Mouse (Mus musculus) ES-Bruce4 (cell line): ENCODE measurements around the gene Mmd. TPM values are rescaled to one million over a fixed set of nuclear protein-coding genes. Genes with fewer than 3 reads are reported as not detected.

Experiments
- H3K27ac ChIP-seq: 2 replicates; pipeline ENCODE4 v1.5.1; 2012; ENCODE audit warnings: low read length, inconsistent platforms; ENCODE audit not compliant: insufficient read depth
- H3K27me3 ChIP-seq: 2 replicates; pipeline ENCODE4 v1.6.1; 2012; ENCODE audit warnings: mild to moderate bottlenecking, low read length, inconsistent platforms; ENCODE audit not compliant: control insufficient read depth, poor library complexity, insufficient read depth, severe bottlenecking
- H3K36me3 ChIP-seq: 2 replicates; pipeline ENCODE4 v1.6.1; 2012; ENCODE audit warnings: inconsistent platforms, mild to moderate bottlenecking, low read length, moderate library complexity; ENCODE audit not compliant: control insufficient read depth, poor library complexity, insufficient read depth, severe bottlenecking
- H3K4me1 ChIP-seq: one replicate; pipeline ENCODE4 v1.8.1; 2011; ENCODE audit warnings: low read length; ENCODE audit not compliant: control insufficient read depth, insufficient read depth
- H3K4me3 ChIP-seq: 2 replicates; pipeline ENCODE4 v1.5.1; 2011; ENCODE audit warnings: low read depth, mild to moderate bottlenecking, low read length
- H3K9ac ChIP-seq: 2 replicates; pipeline ENCODE4 v1.6.1; 2012; ENCODE audit warnings: low read depth, mild to moderate bottlenecking, inconsistent platforms; ENCODE audit not compliant: poor library complexity, severe bottlenecking
- H3K9me3 ChIP-seq: replicated peaks from 2 replicates; pipeline ENCODE4 v1.6.1; 2012; ENCODE audit warnings: mild to moderate bottlenecking, low read length, inconsistent platforms; ENCODE audit not compliant: control insufficient read depth, poor library complexity, insufficient read depth, severe bottlenecking
- CTCF ChIP-seq: IDR thresholded peaks from one replicate; pipeline ENCODE4 v1.8.1; 2011; ENCODE audit warnings: low read depth, low read length
- EP300 ChIP-seq: IDR thresholded peaks from 2 replicates; pipeline ENCODE4 v1.6.1; 2011; ENCODE audit warnings: low read depth, low read length; ENCODE audit not compliant: insufficient read depth
- POLR2A ChIP-seq: IDR thresholded peaks from one replicate; pipeline ENCODE4 v1.8.1; 2011; ENCODE audit warnings: low read length; ENCODE audit not compliant: insufficient read depth
- polyA plus RNA-seq: library from polyadenylated mRNA; stranded (reverse); fragments of >200 nt; gene quantifications from 2 replicates; pipeline ENCODE4 v1.2.4, GENCODE M21; 2011; ENCODE audit warnings: low read depth; ENCODE audit not compliant: missing spikeins, insufficient read depth, insufficient read length

The Mmd gene
- polyA plus RNA-seq: 18.7 and 19.6 TPM in 2 replicates

GRCm38 (mm10) chr11:90249025-90249650 lies at the start of gene Mmd:
Gene Mmd (plus strand): TSS chr11:90249456.
- H3K27me3 ChIP-seq: 0 out of 2 replicates have a peak, but pooled peaks cover 2% of the 10 kb centered on the region
- H3K9me3 ChIP-seq: no peaks in the 10 kb centered on the region
- peak within 1 kb of the TSS; percentile 83 for H3K4me3 ChIP-seq
- no peak within 1 kb of the TSS for H3K27ac ChIP-seq
- no peaks in the 10 kb centered on the region for H3K36me3 ChIP-seq
- H3K9ac ChIP-seq: peak within 1 kb of the TSS; percentile 87
- no peaks in the 10 kb centered on the region for H3K4me1 ChIP-seq
- TF ChIP-seq CTCF (no peak), POLR2A (peak; percentile 78), EP300 (no peak)

DNA sequence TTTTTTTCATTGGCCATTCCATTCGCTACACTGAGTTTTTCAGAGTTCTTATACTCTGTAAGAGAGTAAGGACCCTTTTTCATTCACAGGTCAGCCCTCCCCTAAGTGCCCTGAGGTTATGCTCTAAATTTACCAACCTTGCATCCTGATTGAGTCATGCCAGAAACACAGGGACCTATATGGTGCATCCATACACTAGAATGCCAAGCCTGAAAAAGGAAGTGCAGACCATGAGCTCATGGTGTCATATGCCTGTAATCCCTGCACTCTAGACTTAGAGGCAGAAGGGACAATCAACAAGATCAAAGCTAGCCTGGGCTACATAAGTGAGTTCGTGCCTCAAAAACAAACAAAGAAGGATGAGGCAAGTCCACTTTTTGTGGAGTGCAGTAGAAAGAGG lies 48.4 kb upstream of the Mmd start:
- H3K4me3 ChIP-seq: no peak overlapping the region
- no peak overlapping the region for H3K9ac ChIP-seq
- H3K9me3 ChIP-seq: no peaks in the 10 kb centered on the region
- no peak for TF ChIP-seq CTCF
- no peak for TF ChIP-seq EP300
- no peak for TF ChIP-seq POLR2A
- H3K36me3 ChIP-seq: no peaks in the 10 kb centered on the region
- H3K4me1 ChIP-seq: no peaks in the 10 kb centered on the region
- H3K27ac ChIP-seq: no peak overlapping the region
- no peaks in the 10 kb centered on the region for H3K27me3 ChIP-seq

DNA sequence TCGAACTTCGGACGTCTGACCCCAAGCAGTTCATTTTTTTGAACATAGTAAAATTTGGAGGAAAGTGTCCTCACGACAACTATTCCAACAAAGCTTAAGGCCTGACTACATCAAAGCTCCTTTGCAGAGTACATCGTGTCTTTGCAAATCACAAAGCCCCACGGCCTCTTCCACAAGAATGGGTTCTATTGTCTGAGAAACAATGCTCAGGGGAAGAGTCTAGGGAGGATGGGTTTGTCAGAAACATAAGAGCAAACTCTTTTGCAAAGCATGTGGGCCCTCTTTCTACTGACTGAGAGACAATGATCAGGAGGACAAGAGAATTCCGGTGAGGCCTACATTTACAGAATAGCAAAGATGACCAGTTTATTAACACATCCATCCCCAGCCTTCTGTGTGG lies 35.0 kb upstream of the Mmd start:
- Histone ChIP-seq H3K36me3 (no peaks in the 10 kb centered on the region), H3K27ac (no peak overlapping the region), H3K4me1 (no peaks in the 10 kb centered on the region), H3K27me3 (no peaks in the 10 kb centered on the region; the same call in 1 of the 2 replicates), H3K4me3 (no peak overlapping the region), H3K9me3 (no peaks in the 10 kb centered on the region), H3K9ac (no peak overlapping the region)
- TF ChIP-seq POLR2A: no peak
- TF ChIP-seq CTCF: no peak
- no peak for TF ChIP-seq EP300

GRCm38 (mm10) chr11:90220022-90220645 lies 29.1 kb upstream of the Mmd start:
- TF ChIP-seq POLR2A (no peak), CTCF (no peak)
- no peak overlapping the region for H3K27ac ChIP-seq

DNA sequence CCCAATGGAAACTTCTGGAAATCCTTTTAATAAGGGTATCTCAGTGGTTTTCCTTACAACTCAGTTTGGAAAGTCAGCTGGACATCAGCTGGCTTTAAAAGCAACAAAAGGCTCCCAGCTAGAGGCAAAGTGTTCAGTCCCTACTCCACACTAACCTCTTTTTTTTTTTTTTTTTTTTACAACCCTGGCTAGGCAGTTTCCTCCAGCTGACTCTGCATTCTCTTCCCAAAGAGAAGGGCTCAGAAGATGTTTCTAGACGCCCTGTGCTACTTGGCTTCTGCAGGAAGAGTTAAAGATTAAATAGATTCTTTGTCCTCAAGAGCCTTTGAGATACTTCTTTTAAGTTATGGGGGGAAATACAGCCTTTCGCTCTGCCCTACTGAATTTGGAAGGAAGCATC lies 28.5 kb upstream of the Mmd start:
- Histone ChIP-seq H3K27ac (no peak overlapping the region), H3K27me3 (no peaks in the 10 kb centered on the region; the same call in 1 of the 2 replicates), H3K36me3 (no peaks in the 10 kb centered on the region), H3K4me3 (no peak overlapping the region), H3K9me3 (no peaks in the 10 kb centered on the region), H3K9ac (no peak overlapping the region), H3K4me1 (no peaks in the 10 kb centered on the region)
- TF ChIP-seq CTCF (no peak), EP300 (no peak), POLR2A (no peak)

More at GRCm38 (mm10) chr11:90220022-90220645, 29.1 kb upstream of the Mmd start:
- H3K9me3 ChIP-seq: no peaks in the 10 kb centered on the region
- no peaks in the 10 kb centered on the region for H3K36me3 ChIP-seq
- H3K4me3 ChIP-seq: no peak overlapping the region
- H3K9ac ChIP-seq: no peak overlapping the region
- no peaks in the 10 kb centered on the region for H3K4me1 ChIP-seq
- H3K27me3 ChIP-seq: no peaks in the 10 kb centered on the region; the same call in 1 of the 2 replicates

- H3K9me3 ChIP-seq: no peaks in the 10 kb centered on the region
- no peaks in the 10 kb centered on the region for H3K4me1 ChIP-seq
- H3K9ac ChIP-seq: no peak overlapping the region
- no peak overlapping the region for H3K27ac ChIP-seq
- TF ChIP-seq EP300 (no peak), POLR2A (no peak), CTCF (no peak)
- H3K4me3 ChIP-seq: no peak overlapping the region
- no peaks in the 10 kb centered on the region; the same call in 1 of the 2 replicates for H3K27me3 ChIP-seq
- no peaks in the 10 kb centered on the region for H3K36me3 ChIP-seq
Measured at GRCm38 (mm10) chr11:90224914-90225470, 24.3 kb upstream of the Mmd start.
